Mouse (Mus musculus) bone marrow, adult 2 months (tissue): ENCODE results near the gene Clrn1. TPM values are rescaled to one million over a fixed set of nuclear protein-coding genes. Genes with fewer than 3 reads are reported as not detected.

ENCODE experiments used
- H3K27ac ChIP-seq: fragments of 200-500 bp; 2 replicates; pipeline ENCODE4 v1.5.1; 2012; ENCODE audit warnings: low read depth, mild to moderate bottlenecking, control low read depth, inconsistent platforms, low read length; ENCODE audit not compliant: control insufficient read depth, poor library complexity, insufficient read depth
- H3K4me1 ChIP-seq: fragments of 200-500 bp; 2 replicates; pipeline ENCODE4 v1.6.1; 2011; ENCODE audit warnings: low read length; ENCODE audit not compliant: control insufficient read depth, insufficient read depth
- H3K4me3 ChIP-seq: fragments of 200-500 bp; replicated peaks from 2 replicates; pipeline ENCODE3; 2011; ENCODE audit warnings: mild to moderate bottlenecking, low read depth, low read length, control low read depth; ENCODE audit not compliant: control insufficient read depth
- CTCF ChIP-seq: fragments of 200-500 bp; IDR thresholded peaks from 2 replicates; pipeline ENCODE4 v1.5.1; 2011; ENCODE audit warnings: low read length, control low read depth; ENCODE audit not compliant: control insufficient read depth, insufficient read depth
- POLR2A ChIP-seq: fragments of 200-500 bp; IDR thresholded peaks from 2 replicates; pipeline ENCODE4 v1.6.1; 2011; ENCODE audit warnings: low read depth, mild to moderate bottlenecking, control low read depth, low read length, borderline replicate concordance; ENCODE audit not compliant: control insufficient read depth
- WGBS: fragments of 180-500 bp; shearing (Covaris S2); methylation state at CpG from one replicate; pipeline ENCODE4 v1.1.7; 2018; 5-methylcytosine and 5-hydroxymethylcytosine counted together
- polyA plus RNA-seq: library from polyadenylated mRNA; stranded (reverse); fragments of >200 nt; gene quantifications from 2 replicates; pipeline ENCODE4 v1.2.4, GENCODE M21; 2011; ENCODE audit warnings: low replicate concordance; ENCODE audit not compliant: missing spikeins, insufficient read depth, insufficient read length

Gene Clrn1
- not detected in 2 replicates for polyA plus RNA-seq

- TF ChIP-seq POLR2A (no peak), CTCF (no peak)
- Histone ChIP-seq H3K27ac (no peak within 1 kb of the TSS), H3K4me3 (no peak within 1 kb of the TSS), H3K4me1 (no peaks in the 10 kb centered on the region)
- 79% methylated on average over 20 of the region's 20 CpGs for WGBS
Measured at GRCm38 (mm10) chr3:58884801-58885573, at the start of gene Clrn1. TSS of gene Clrn1 (minus strand) at chr3:58885340.

- H3K4me1 ChIP-seq: no peaks in the 10 kb centered on the region
- TF ChIP-seq POLR2A: no peak
- no peak for TF ChIP-seq CTCF
- no peak overlapping the region for H3K4me3 ChIP-seq
- H3K27ac ChIP-seq: no peak overlapping the region
- 70% methylated on average over 7 of the region's 7 CpGs for WGBS
Measured at GRCm38 (mm10) chr3:58924027-58924426, 38.9 kb upstream of the Clrn1 start.

GRCm38 (mm10) chr3:58923140-58923539 lies 38.0 kb upstream of the Clrn1 start:
- no peak overlapping the region for H3K27ac ChIP-seq
- H3K4me3 ChIP-seq: no peak overlapping the region
- TF ChIP-seq POLR2A (no peak), CTCF (no peak)
- 72% methylated on average over 4 of the region's 11 CpGs for WGBS
- no peaks in the 10 kb centered on the region for H3K4me1 ChIP-seq

- 90% methylated on average over 7 of the region's 7 CpGs for WGBS
Measured at GRCm38 (mm10) chr3:58922636-58923035, 37.5 kb upstream of the Clrn1 start.

GRCm38 (mm10) chr3:58921316-58921715 lies 36.2 kb upstream of the Clrn1 start:
- Histone ChIP-seq H3K27ac (no peak overlapping the region), H3K4me1 (no peaks in the 10 kb centered on the region), H3K4me3 (no peak overlapping the region)
- TF ChIP-seq CTCF (no peak), POLR2A (no peak)
- WGBS: 44% methylated on average over 5 of the region's 5 CpGs

More at GRCm38 (mm10) chr3:58922636-58923035, 37.5 kb upstream of the Clrn1 start:
- H3K4me1 ChIP-seq: no peaks in the 10 kb centered on the region
- no peak overlapping the region for H3K4me3 ChIP-seq
- TF ChIP-seq POLR2A: no peak
- no peak for TF ChIP-seq CTCF
- no peak overlapping the region for H3K27ac ChIP-seq

- Histone ChIP-seq H3K4me3 (no peak overlapping the region), H3K27ac (no peak overlapping the region), H3K4me1 (no peaks in the 10 kb centered on the region)
- WGBS: 82% methylated on average over 2 of the region's 2 CpGs
- TF ChIP-seq POLR2A: no peak
- TF ChIP-seq CTCF: no peak
Measured at GRCm38 (mm10) chr3:58904656-58905055, 19.5 kb upstream of the Clrn1 start.

- TF ChIP-seq POLR2A (no peak), CTCF (no peak)
- Histone ChIP-seq H3K4me3 (no peak overlapping the region), H3K4me1 (no peaks in the 10 kb centered on the region), H3K27ac (no peak overlapping the region)
- WGBS: 89% methylated on average over 13 of the region's 13 CpGs
Measured at GRCm38 (mm10) chr3:58902051-58902758, 17.1 kb upstream of the Clrn1 start.

GRCm38 (mm10) chr3:58895131-58895530 lies 10.0 kb upstream of the Clrn1 start:
- WGBS: 84% methylated on average over 5 of the region's 5 CpGs
- Histone ChIP-seq H3K27ac (no peak overlapping the region), H3K4me3 (no peak overlapping the region), H3K4me1 (no peaks in the 10 kb centered on the region)
- no peak for TF ChIP-seq CTCF
- no peak for TF ChIP-seq POLR2A
